Comparison of ENCODE assay signal across 8 mouse cellular contexts in the genomic region with DNA sequence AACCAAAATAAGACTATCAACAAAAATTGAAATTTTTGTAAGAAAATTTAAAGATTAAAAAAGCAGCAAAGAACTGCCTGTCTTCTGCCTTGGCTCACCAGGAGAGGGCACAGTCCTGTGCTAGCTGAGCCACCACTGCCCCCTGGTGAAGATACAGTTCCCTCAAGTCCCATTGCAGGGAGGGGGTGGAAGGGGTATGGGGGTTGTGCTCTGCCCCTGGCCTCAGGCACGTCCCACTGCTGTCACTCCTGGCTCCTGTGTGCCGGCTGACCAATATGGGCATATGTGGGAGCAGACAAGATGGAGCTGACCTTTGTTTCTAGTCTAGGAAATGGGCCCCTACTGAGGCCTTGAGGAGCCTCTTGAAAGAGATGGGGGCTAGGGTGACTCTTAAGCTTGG. TPM values are rescaled to one million over a fixed set of nuclear protein-coding genes. Genes with fewer than 3 reads are reported as not detected.
DNase-seq lines count a peak whose midpoint lies in the region; ATAC-seq and TF ChIP-seq lines count a peak whose summit lies in the region.

No protein-coding gene starts in this region.

- no peak for TF ChIP-seq POLR2A in kidney, adult 2 months (IDR thresholded peaks at IDR 0.05; ENCODE audit: low read depth, low read length)

- H3K27ac ChIP-seq in kidney, adult 2 months (ENCODE audit: insufficient read depth, low read depth, low read length) = no peak overlapping the region
- peak overlapping the region; percentile 45; the same call in 1 of the 2 replicates for H3K27ac ChIP-seq in neural tube, embryonic 15.5 days (replicated peaks)

- no peaks in the 10 kb centered on the region for H3K36me3 ChIP-seq in kidney, adult 2 months (ENCODE audit: control insufficient read depth, insufficient read depth, low read length)
- H3K36me3 ChIP-seq in neural tube, embryonic 15.5 days = peaks cover 76% of the 10 kb centered on the region

- ATAC-seq in neural tube, embryonic 15.5 days (ENCODE audit: low FRiP score) = no peak

- no peak overlapping the region for H3K4me2 ChIP-seq in neural tube, embryonic 15.5 days

- H3K9me3 ChIP-seq in neural tube, embryonic 15.5 days (replicated peaks) = no peaks in the 10 kb centered on the region

- H3K27me3 ChIP-seq in kidney, adult 2 months (replicated peaks; ENCODE audit: control insufficient read depth, insufficient read depth, low read length) = no peaks in the 10 kb centered on the region
- H3K27me3 ChIP-seq in neural tube, embryonic 15.5 days (replicated peaks) = no peaks in the 10 kb centered on the region

- 13% methylated on average over 2 of the region's 2 CpGs for WGBS in kidney, adult 2 months
- 8% methylated on average over 2 of the region's 2 CpGs for WGBS in neural tube, embryonic 15.5 days

- peaks cover 13% of the 10 kb centered on the region for H3K4me1 ChIP-seq in kidney, adult 2 months (ENCODE audit: control insufficient read depth, insufficient read depth, low read length)
- peaks cover 29% of the 10 kb centered on the region for H3K4me1 ChIP-seq in neural tube, embryonic 15.5 days

- TF ChIP-seq CTCF in kidney, adult 2 months (conservative IDR thresholded peaks at IDR 0.05; ENCODE audit: insufficient read depth, insufficient read length, low read depth, low read length) = peak; percentile 91

- no peak overlapping the region for H3K9ac ChIP-seq in neural tube, embryonic 15.5 days (replicated peaks)

- no peak overlapping the region for H3K4me3 ChIP-seq in kidney, adult 2 months (ENCODE audit: insufficient read depth, low read depth, low read length)
- H3K4me3 ChIP-seq in neural tube, embryonic 15.5 days (replicated peaks) = no peak overlapping the region

- DNase-seq in adrenal gland, adult (ENCODE audit: inconsistent age in 2 of 2, low spot score in 1 of 2) = peak; percentile 76 to 89
- DNase-seq in adrenal gland, adult 8-10 months = no peak
- peak; percentile 39 for DNase-seq in urinary bladder, postnatal 25 days (ENCODE audit: low spot score)
- DNase-seq in urinary bladder, postnatal 10 days (ENCODE audit: low spot score) = no peak
- DNase-seq in gastrocnemius, postnatal 10 days = peak; percentile 56
- peak; percentile 74 for DNase-seq in kidney, adult 2 months
- DNase-seq in lung, adult 18-20 months = peak; percentile 55 to 65

RNA-seq across cellular contexts. Expression of gene Txnrd2, which starts 19.9 kb away (rescaled TPM):
- 100 to 1,000 TPM in 2 of 4 experiments, 10 to 100 TPM in 2; 79.2 to 123 (median 103) TPM for total RNA-seq in adrenal gland, adult 8-10 months (2022)
- 10 to 100 TPM; 12.9 to 13.6 TPM for total RNA-seq in gastrocnemius, postnatal 10 days (2021)
- 35.2 and 39.1 TPM in 2 replicates for polyA plus RNA-seq in kidney, adult 2 months (2012; rRNA removed)
- 28.3 and 30.9 TPM in 2 replicates for polyA plus RNA-seq in neural tube, embryonic 15.5 days (2015; fragmentation: Nextera tagmentation; extraction: Ambion mirVana)

RNA-seq across cellular contexts. Expression of gene Comt, which starts 20.4 kb away (rescaled TPM):
- 100 to 1,000 TPM; 147 to 201 (median 185) TPM for total RNA-seq in adrenal gland, adult 8-10 months (2022)
- 10 to 100 TPM; 44.1 to 47.3 TPM for total RNA-seq in gastrocnemius, postnatal 10 days (2021)
- 519 and 582 TPM in 2 replicates for polyA plus RNA-seq in kidney, adult 2 months (2012; rRNA removed)
- polyA plus RNA-seq in neural tube, embryonic 15.5 days (2015; fragmentation: Nextera tagmentation; extraction: Ambion mirVana) = 117 and 128 TPM in 2 replicates

RNA-seq across cellular contexts. Expression of gene Arvcf, which starts 58.3 kb away (rescaled TPM):
- 10 to 100 TPM; 25.5 to 67.0 (median 52.7) TPM for total RNA-seq in adrenal gland, adult 8-10 months (2022)
- 10 to 100 TPM; 16.4 to 27.9 TPM for total RNA-seq in gastrocnemius, postnatal 10 days (2021)
- polyA plus RNA-seq in kidney, adult 2 months (2012; rRNA removed) = 94.2 and 98.5 TPM in 2 replicates
- 71.2 and 72.5 TPM in 2 replicates for polyA plus RNA-seq in neural tube, embryonic 15.5 days (2015; fragmentation: Nextera tagmentation; extraction: Ambion mirVana)

RNA-seq across cellular contexts. Expression of gene Tango2, which starts 58.4 kb away (rescaled TPM):
- total RNA-seq in adrenal gland, adult 8-10 months (2022) = 10 to 100 TPM; 45.4 to 68.0 (median 52.7) TPM
- 10 to 100 TPM; 11.9 to 12.6 TPM for total RNA-seq in gastrocnemius, postnatal 10 days (2021)
- polyA plus RNA-seq in kidney, adult 2 months (2012; rRNA removed) = 147 and 158 TPM in 2 replicates
- 98.7 and 115 TPM in 2 replicates for polyA plus RNA-seq in neural tube, embryonic 15.5 days (2015; fragmentation: Nextera tagmentation; extraction: Ambion mirVana)

Comparison
In these comparisons a context has a peak if more than half of its experiments do, and no peak if none do; other contexts are left out.
1. DNase-seq: peak in adrenal gland, adult (2 of 2), urinary bladder, postnatal 25 days (single experiment), gastrocnemius, postnatal 10 days (single experiment), kidney, adult 2 months (single experiment) and lung, adult 18-20 months (2 of 2); none in adrenal gland, adult 8-10 months (single experiment) and urinary bladder, postnatal 10 days (single experiment).
2. RNA of gene Txnrd2, which starts 19.9 kb away (total RNA-seq): 79.2 to 123 TPM in adrenal gland, adult 8-10 months; 12.9 to 13.6 TPM in gastrocnemius, postnatal 10 days; every median in the first group is over 4 times any median in the second.